Mouse (Mus musculus): ENCODE results near the gene Hoxa9. TPM values are rescaled to one million over a fixed set of nuclear protein-coding genes. Genes with fewer than 3 reads are reported as not detected.
A peak's percentile ranks its signal among the peaks of the same experiment; 100 is the strongest.

The Hoxa9 gene
- polyA plus RNA-seq, 1 experiment from 2014 or later: not detected

- Histone ChIP-seq H3K27ac (no peak overlapping the region), H3K4me2 (peak overlapping the region; percentile 57), H3K36me3 (replicated peaks) (no peaks in the 10 kb centered on the region), H3K4me1 (peaks cover 11% of the 10 kb centered on the region), H3K9me3 (no peaks in the 10 kb centered on the region), H3K9ac (peak overlapping the region; percentile 33; the same call in 1 of the 2 replicates), H3K27me3 (peaks cover 98% of the 10 kb centered on the region), H3K4me3 (replicated peaks) (peak overlapping the region; percentile 40)
- WGBS: 2% methylated on average over 45 of the region's 55 CpGs
- ATAC-seq (ENCODE audit: low FRiP score): peak; percentile 57; the same call in 1 of the 2 replicates
These were observed 38.9 kb downstream of the Hoxa9 start for GRCm38 (mm10) chr6:52191860-52192550.

- no peak for ATAC-seq (ENCODE audit: low FRiP score)
- H3K4me2 ChIP-seq: peak within 1 kb of the TSS; percentile 57
- H3K9me3 ChIP-seq: no peaks in the 10 kb centered on the region
- peaks cover 98% of the 10 kb centered on the region for H3K27me3 ChIP-seq
- H3K4me3 ChIP-seq (replicated peaks): peak within 1 kb of the TSS; percentile 40
- H3K9ac ChIP-seq: peak within 1 kb of the TSS; percentile 33; the same call in 1 of the 2 replicates
- H3K4me1 ChIP-seq: peaks cover 11% of the 10 kb centered on the region
- 1% methylated on average over 86 of the region's 102 CpGs for WGBS
- no peaks in the 10 kb centered on the region for H3K36me3 ChIP-seq (replicated peaks)
- H3K27ac ChIP-seq: no peak within 1 kb of the TSS
These were observed 39.7 kb downstream of the Hoxa9 start, which contains the start of gene Hoxa4 for GRCm38 (mm10) chr6:52190906-52191810. Hoxa4 (minus strand) TSS chr6:52191753.

- Histone ChIP-seq H3K27ac (no peak overlapping the region), H3K27me3 (peaks cover 98% of the 10 kb centered on the region), H3K4me1 (peaks cover 11% of the 10 kb centered on the region), H3K36me3 (replicated peaks) (no peaks in the 10 kb centered on the region), H3K4me2 (no peak overlapping the region), H3K9me3 (no peaks in the 10 kb centered on the region), H3K4me3 (replicated peaks) (no peak overlapping the region), H3K9ac (no peak overlapping the region)
- WGBS: under 1% methylated on average over 23 of the region's 23 CpGs
- no peak for ATAC-seq (ENCODE audit: low FRiP score)
These were observed 40.5 kb downstream of the Hoxa9 start for GRCm38 (mm10) chr6:52190410-52190809.

- H3K36me3 ChIP-seq (replicated peaks): no peaks in the 10 kb centered on the region
- no peak overlapping the region for H3K9ac ChIP-seq
- no peak overlapping the region for H3K4me2 ChIP-seq
- no peak overlapping the region for H3K27ac ChIP-seq
- H3K4me1 ChIP-seq: peaks cover 11% of the 10 kb centered on the region
- 3% methylated on average over 8 of the region's 8 CpGs for WGBS
- no peaks in the 10 kb centered on the region for H3K9me3 ChIP-seq
- ATAC-seq (ENCODE audit: low FRiP score): no peak
- H3K4me3 ChIP-seq (replicated peaks): no peak overlapping the region
- H3K27me3 ChIP-seq: peaks cover 99% of the 10 kb centered on the region
These were observed 41.0 kb downstream of the Hoxa9 start for GRCm38 (mm10) chr6:52189909-52190308.

- H3K9ac ChIP-seq: no peak overlapping the region
- H3K36me3 ChIP-seq (replicated peaks): no peaks in the 10 kb centered on the region
- no peak overlapping the region for H3K4me2 ChIP-seq
- H3K27me3 ChIP-seq: peaks cover 99% of the 10 kb centered on the region
- ATAC-seq (ENCODE audit: low FRiP score): no peak
- WGBS: 9% methylated on average over 5 of the region's 5 CpGs
- H3K9me3 ChIP-seq: no peaks in the 10 kb centered on the region
- no peak overlapping the region for H3K4me3 ChIP-seq (replicated peaks)
- peaks cover 11% of the 10 kb centered on the region for H3K4me1 ChIP-seq
- no peak overlapping the region for H3K27ac ChIP-seq
These were observed 41.7 kb downstream of the Hoxa9 start for GRCm38 (mm10) chr6:52189172-52189591.

- Histone ChIP-seq H3K9me3 (no peaks in the 10 kb centered on the region), H3K27me3 (peaks cover 100% of the 10 kb centered on the region), H3K27ac (no peak overlapping the region), H3K4me3 (replicated peaks) (no peak overlapping the region), H3K36me3 (replicated peaks) (no peaks in the 10 kb centered on the region), H3K4me2 (no peak overlapping the region), H3K9ac (no peak overlapping the region), H3K4me1 (peaks cover 6% of the 10 kb centered on the region)
- no peak for ATAC-seq (ENCODE audit: low FRiP score)
- WGBS: 0% methylated on average over 1 of the region's 1 CpGs
These were observed 44.4 kb downstream of the Hoxa9 start for GRCm38 (mm10) chr6:52186500-52186899.

- H3K4me1 ChIP-seq: no peaks in the 10 kb centered on the region
- H3K4me3 ChIP-seq (replicated peaks): no peak overlapping the region
- no peaks in the 10 kb centered on the region for H3K9me3 ChIP-seq
- no peak overlapping the region for H3K9ac ChIP-seq
- WGBS: 13% methylated on average over 3 of the region's 3 CpGs
- peaks cover 100% of the 10 kb centered on the region for H3K27me3 ChIP-seq
- no peaks in the 10 kb centered on the region for H3K36me3 ChIP-seq (replicated peaks)
- no peak overlapping the region for H3K4me2 ChIP-seq
- ATAC-seq (ENCODE audit: low FRiP score): no peak
- no peak overlapping the region for H3K27ac ChIP-seq
These were observed 45.1 kb downstream of the Hoxa9 start for GRCm38 (mm10) chr6:52185834-52186233.

- no peak for ATAC-seq (ENCODE audit: low FRiP score)
- H3K9ac ChIP-seq: no peak overlapping the region
- H3K27me3 ChIP-seq: peaks cover 100% of the 10 kb centered on the region
- H3K4me1 ChIP-seq: no peaks in the 10 kb centered on the region
- no peaks in the 10 kb centered on the region for H3K9me3 ChIP-seq
- H3K27ac ChIP-seq: no peak overlapping the region
- no peaks in the 10 kb centered on the region for H3K36me3 ChIP-seq (replicated peaks)
- no peak overlapping the region for H3K4me3 ChIP-seq (replicated peaks)
- 2% methylated on average over 19 of the region's 19 CpGs for WGBS
- H3K4me2 ChIP-seq: no peak overlapping the region
These were observed 45.7 kb downstream of the Hoxa9 start for GRCm38 (mm10) chr6:52185222-52185621.

GRCm38 (mm10) chr6:52184668-52185067 lies 46.2 kb downstream of the Hoxa9 start:
- no peak for ATAC-seq (ENCODE audit: low FRiP score)
- 4% methylated on average over 6 of the region's 6 CpGs for WGBS
- Histone ChIP-seq H3K4me1 (no peaks in the 10 kb centered on the region), H3K9ac (no peak overlapping the region), H3K27me3 (peaks cover 100% of the 10 kb centered on the region), H3K27ac (no peak overlapping the region), H3K4me2 (no peak overlapping the region), H3K36me3 (replicated peaks) (no peaks in the 10 kb centered on the region), H3K9me3 (no peaks in the 10 kb centered on the region), H3K4me3 (replicated peaks) (no peak overlapping the region)

GRCm38 (mm10) chr6:52183311-52184080 lies 47.4 kb downstream of the Hoxa9 start:
- Histone ChIP-seq H3K4me2 (no peak overlapping the region), H3K4me1 (no peaks in the 10 kb centered on the region), H3K27ac (no peak overlapping the region), H3K36me3 (replicated peaks) (no peaks in the 10 kb centered on the region), H3K4me3 (replicated peaks) (no peak overlapping the region), H3K9me3 (no peaks in the 10 kb centered on the region), H3K27me3 (peaks cover 100% of the 10 kb centered on the region), H3K9ac (no peak overlapping the region)
- no peak for ATAC-seq (ENCODE audit: low FRiP score)
- WGBS: 8% methylated on average over 10 of the region's 10 CpGs

GRCm38 (mm10) chr6:52182793-52183192 lies 48.1 kb downstream of the Hoxa9 start:
- no peak overlapping the region for H3K4me3 ChIP-seq (replicated peaks)
- H3K4me2 ChIP-seq: no peak overlapping the region
- H3K36me3 ChIP-seq (replicated peaks): no peaks in the 10 kb centered on the region
- no peak for ATAC-seq (ENCODE audit: low FRiP score)
- H3K4me1 ChIP-seq: no peaks in the 10 kb centered on the region
- 4% methylated on average over 1 of the region's 1 CpGs for WGBS
- H3K27me3 ChIP-seq: peaks cover 100% of the 10 kb centered on the region
- no peak overlapping the region for H3K9ac ChIP-seq
- H3K9me3 ChIP-seq: no peaks in the 10 kb centered on the region
- H3K27ac ChIP-seq: no peak overlapping the region

- H3K4me2 ChIP-seq: no peak overlapping the region
- no peak overlapping the region for H3K4me3 ChIP-seq (replicated peaks)
- H3K36me3 ChIP-seq (replicated peaks): no peaks in the 10 kb centered on the region
- H3K27ac ChIP-seq: no peak overlapping the region
- WGBS: 10% methylated on average over 2 of the region's 2 CpGs
- H3K9ac ChIP-seq: no peak overlapping the region
- H3K4me1 ChIP-seq: no peaks in the 10 kb centered on the region
- no peak for ATAC-seq (ENCODE audit: low FRiP score)
- H3K9me3 ChIP-seq: no peaks in the 10 kb centered on the region
- peaks cover 100% of the 10 kb centered on the region for H3K27me3 ChIP-seq
These were observed 48.9 kb downstream of the Hoxa9 start for GRCm38 (mm10) chr6:52182030-52182429.
